Mouse (Mus musculus) heart, embryonic 16.5 days (tissue): ENCODE results near the gene Cnih3. TPM values are rescaled to one million over a fixed set of nuclear protein-coding genes. Genes with fewer than 3 reads are reported as not detected.
A peak's percentile ranks its signal among the peaks of the same experiment; 100 is the strongest.

ENCODE experiments used
- ATAC-seq: fragments of 200-750 bp; cut with Nextera tagmentation; replicated peaks from 2 replicates; pipeline ENCODE4 v1.8.0; 2017; ENCODE audit warnings: moderate number of reproducible peaks; ENCODE audit not compliant: insufficient read depth, low FRiP score; ENCODE audit errors: extremely low read depth
- H3K27ac ChIP-seq: fragments of 300-500 bp; sonication (generic); 2 replicates; pipeline ENCODE4 v1.5.1; 2014; ENCODE audit warnings: mild to moderate bottlenecking, low read length, control low read depth, moderate library complexity
- H3K27me3 ChIP-seq: fragments of 300-500 bp; sonication (generic); 2 replicates; pipeline ENCODE4 v1.6.1; 2014; ENCODE audit warnings: low read length, mixed read lengths; ENCODE audit not compliant: control insufficient read depth, insufficient read depth
- H3K36me3 ChIP-seq: fragments of 300-500 bp; sonication (generic); 2 replicates; pipeline ENCODE4 v1.6.1; 2014; ENCODE audit not compliant: control insufficient read depth, insufficient read depth
- H3K4me1 ChIP-seq: fragments of 300-500 bp; sonication (generic); 2 replicates; pipeline ENCODE4 v1.6.1; 2014; ENCODE audit warnings: low read length, mixed read lengths; ENCODE audit not compliant: control insufficient read depth, insufficient read depth
- H3K4me2 ChIP-seq: fragments of 300-500 bp; sonication (generic); 2 replicates; pipeline ENCODE4 v1.6.1; 2014; ENCODE audit warnings: low read depth, mild to moderate bottlenecking, control low read depth, low read length
- H3K4me3 ChIP-seq: fragments of 300-500 bp; sonication (generic); 2 replicates; pipeline ENCODE4 v1.5.1; 2014; ENCODE audit warnings: mild to moderate bottlenecking, control low read depth, low read length
- H3K9ac ChIP-seq: fragments of 300-500 bp; sonication (generic); 2 replicates; pipeline ENCODE4 v1.6.1; 2014; ENCODE audit warnings: low read length, control low read depth
- H3K9me3 ChIP-seq: fragments of 300-500 bp; sonication (generic); replicated peaks from 2 replicates; pipeline ENCODE4 v1.6.1; 2016; ENCODE audit warnings: low read length; ENCODE audit not compliant: control insufficient read depth
- WGBS: fragments of 180-500 bp; shearing (Covaris S2); extraction: QIAGEN DNeasy Blood & Tissue Kit; methylation state at CpG from one replicate; pipeline ENCODE4 v1.1.7; 2014; 5-methylcytosine and 5-hydroxymethylcytosine counted together
- polyA plus RNA-seq: library from polyadenylated mRNA; unstranded; fragments of >200 nt; fragmentation: Nextera tagmentation; extraction: Ambion mirVana; gene quantifications from 2 replicates; pipeline ENCODE4 v1.2.1, GENCODE M21; 2015

Cnih3 gene
- polyA plus RNA-seq, 1 experiment from 2014 or later: not detected

DNA sequence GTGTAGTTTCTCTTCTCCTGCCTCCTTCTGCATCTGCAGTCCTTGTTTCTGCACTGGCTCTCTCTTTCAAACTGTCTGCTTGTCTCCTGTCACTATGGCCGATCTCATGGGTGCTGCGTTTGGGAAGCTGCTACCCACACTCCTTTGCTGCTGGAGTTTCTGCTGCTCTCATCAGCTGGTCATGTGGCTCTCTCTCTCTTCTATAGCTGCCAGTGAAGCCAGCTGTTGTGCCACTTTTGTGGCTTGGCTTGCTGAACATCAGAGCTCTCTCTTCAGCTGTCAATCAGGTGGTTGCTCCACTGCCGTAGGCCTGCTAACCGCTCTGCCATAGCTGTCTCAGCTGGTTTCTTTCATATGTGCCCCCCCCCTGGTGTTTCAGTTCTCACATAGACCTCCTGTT lies 17.0 kb upstream of the Cnih3 start:
- no peak overlapping the region for H3K27ac ChIP-seq
- no peaks in the 10 kb centered on the region for H3K4me1 ChIP-seq
- no peaks in the 10 kb centered on the region for H3K36me3 ChIP-seq
- no peak overlapping the region for H3K9ac ChIP-seq
- no peak overlapping the region for H3K4me3 ChIP-seq
- WGBS: 75% methylated on average over 4 of the region's 4 CpGs
- H3K4me2 ChIP-seq: no peak overlapping the region
- no peaks in the 10 kb centered on the region for H3K27me3 ChIP-seq
- peaks cover 7% of the 10 kb centered on the region for H3K9me3 ChIP-seq
- 0 out of 2 replicates have a peak, but pooled peaks have one; percentile 16 for ATAC-seq

DNA sequence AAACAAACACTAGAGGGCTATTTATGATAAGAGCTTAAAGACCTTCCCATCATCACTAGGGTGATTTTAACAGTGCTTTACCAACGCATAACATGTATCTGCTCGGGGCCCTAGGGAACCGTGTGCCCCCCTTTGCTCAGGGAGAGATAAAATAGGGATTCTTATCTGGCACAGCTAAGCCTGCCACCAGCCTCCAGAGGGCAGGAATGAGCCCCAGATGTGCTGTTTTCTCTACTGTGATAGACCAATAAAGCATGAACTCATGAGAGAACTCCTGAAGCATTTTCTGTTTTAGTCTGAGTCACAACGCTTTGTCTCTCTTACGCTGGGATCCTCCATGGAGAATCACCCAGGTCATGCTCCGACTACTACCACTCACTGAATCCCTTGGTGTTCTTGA lies 15.6 kb upstream of the Cnih3 start:
- ATAC-seq: no peak
- no peak overlapping the region for H3K4me3 ChIP-seq
- H3K27ac ChIP-seq: no peak overlapping the region
- 87% methylated on average over 6 of the region's 6 CpGs for WGBS
- H3K9me3 ChIP-seq: peaks cover 7% of the 10 kb centered on the region
- no peaks in the 10 kb centered on the region for H3K4me1 ChIP-seq
- no peaks in the 10 kb centered on the region for H3K36me3 ChIP-seq
- H3K27me3 ChIP-seq: no peaks in the 10 kb centered on the region
- no peak overlapping the region for H3K4me2 ChIP-seq
- H3K9ac ChIP-seq: no peak overlapping the region

DNA sequence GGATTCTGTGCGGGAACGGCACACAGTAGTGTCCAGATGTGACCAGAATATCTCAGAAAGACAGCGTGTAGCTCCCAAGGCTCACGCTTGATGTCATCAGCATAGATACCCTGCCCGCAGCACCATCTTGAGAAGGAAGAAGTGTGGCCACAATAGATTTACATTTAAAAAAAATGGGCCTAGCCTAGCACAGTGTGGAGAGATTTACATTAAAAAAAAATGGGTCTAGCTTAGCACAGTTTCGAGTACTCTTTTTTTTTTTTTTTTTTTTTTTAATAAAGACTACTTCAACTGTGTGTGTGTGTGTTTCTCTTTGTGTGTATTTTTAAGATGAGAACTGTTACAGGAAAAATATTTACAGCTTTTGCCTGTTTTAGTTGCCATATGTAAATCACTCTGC lies 13.3 kb upstream of the Cnih3 start:
- Histone ChIP-seq H3K27ac (no peak overlapping the region), H3K27me3 (no peaks in the 10 kb centered on the region), H3K4me3 (no peak overlapping the region), H3K36me3 (no peaks in the 10 kb centered on the region), H3K9ac (no peak overlapping the region), H3K4me1 (no peaks in the 10 kb centered on the region), H3K9me3 (peaks cover 5% of the 10 kb centered on the region; the same call in 1 of the 2 replicates), H3K4me2 (no peak overlapping the region)
- WGBS: 82% methylated on average over 6 of the region's 6 CpGs
- no peak for ATAC-seq

DNA sequence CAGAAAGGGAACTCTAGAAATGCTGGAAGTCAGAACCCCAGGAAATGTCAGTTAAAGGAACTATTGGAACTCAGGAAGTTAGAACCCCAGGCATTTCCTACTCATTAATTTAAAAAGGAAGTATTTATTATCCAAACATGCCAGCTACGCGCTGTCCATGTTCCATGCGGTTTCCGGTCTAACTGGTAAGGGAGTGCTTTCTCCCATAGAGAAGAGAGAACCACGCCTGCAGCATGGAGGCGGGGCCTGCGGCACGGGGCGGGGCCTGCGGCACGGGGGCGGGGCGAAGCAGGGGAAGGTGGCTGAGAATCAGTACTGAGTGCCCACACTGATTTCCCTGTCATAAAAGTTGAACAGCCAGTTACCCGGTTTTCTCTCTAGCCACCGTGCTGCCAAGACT lies 6.9 kb upstream of the Cnih3 start:
- H3K9me3 ChIP-seq: no peaks in the 10 kb centered on the region
- H3K36me3 ChIP-seq: no peaks in the 10 kb centered on the region
- peak; percentile 58; the same call in 1 of the 2 replicates for ATAC-seq
- no peaks in the 10 kb centered on the region for H3K4me1 ChIP-seq
- H3K4me2 ChIP-seq: no peak overlapping the region
- H3K27ac ChIP-seq: no peak overlapping the region
- H3K9ac ChIP-seq: no peak overlapping the region
- peaks cover under 1% of the 10 kb centered on the region; the same call in 1 of the 2 replicates for H3K27me3 ChIP-seq
- H3K4me3 ChIP-seq: no peak overlapping the region
- 25% methylated on average over 15 of the region's 15 CpGs for WGBS

DNA sequence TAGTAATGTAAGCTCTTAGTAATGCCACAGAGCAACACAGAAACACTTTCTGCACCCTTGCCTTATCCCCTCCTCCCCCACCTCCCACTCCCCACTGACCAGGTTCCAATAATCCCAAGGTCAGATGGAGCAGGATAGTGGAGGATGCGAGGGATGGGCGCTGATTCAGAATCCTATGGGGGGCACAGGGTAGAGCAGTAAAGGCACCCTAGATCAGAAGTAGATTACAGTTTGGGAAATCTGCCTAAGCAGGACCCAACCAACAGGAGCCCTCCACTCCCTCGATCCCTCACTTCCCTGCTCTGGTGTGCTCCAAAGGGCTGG lies 423 bp upstream of the Cnih3 start:
- Histone ChIP-seq H3K9me3 (no peaks in the 10 kb centered on the region), H3K4me1 (peaks cover 17% of the 10 kb centered on the region), H3K9ac (peak overlapping the region; percentile 58), H3K27ac (no peak overlapping the region), H3K4me2 (peak overlapping the region; percentile 100), H3K4me3 (peak overlapping the region; percentile 65), H3K36me3 (no peaks in the 10 kb centered on the region), H3K27me3 (peaks cover 41% of the 10 kb centered on the region)
- WGBS: 5% methylated on average over 3 of the region's 3 CpGs
- ATAC-seq: peak; percentile 41

DNA sequence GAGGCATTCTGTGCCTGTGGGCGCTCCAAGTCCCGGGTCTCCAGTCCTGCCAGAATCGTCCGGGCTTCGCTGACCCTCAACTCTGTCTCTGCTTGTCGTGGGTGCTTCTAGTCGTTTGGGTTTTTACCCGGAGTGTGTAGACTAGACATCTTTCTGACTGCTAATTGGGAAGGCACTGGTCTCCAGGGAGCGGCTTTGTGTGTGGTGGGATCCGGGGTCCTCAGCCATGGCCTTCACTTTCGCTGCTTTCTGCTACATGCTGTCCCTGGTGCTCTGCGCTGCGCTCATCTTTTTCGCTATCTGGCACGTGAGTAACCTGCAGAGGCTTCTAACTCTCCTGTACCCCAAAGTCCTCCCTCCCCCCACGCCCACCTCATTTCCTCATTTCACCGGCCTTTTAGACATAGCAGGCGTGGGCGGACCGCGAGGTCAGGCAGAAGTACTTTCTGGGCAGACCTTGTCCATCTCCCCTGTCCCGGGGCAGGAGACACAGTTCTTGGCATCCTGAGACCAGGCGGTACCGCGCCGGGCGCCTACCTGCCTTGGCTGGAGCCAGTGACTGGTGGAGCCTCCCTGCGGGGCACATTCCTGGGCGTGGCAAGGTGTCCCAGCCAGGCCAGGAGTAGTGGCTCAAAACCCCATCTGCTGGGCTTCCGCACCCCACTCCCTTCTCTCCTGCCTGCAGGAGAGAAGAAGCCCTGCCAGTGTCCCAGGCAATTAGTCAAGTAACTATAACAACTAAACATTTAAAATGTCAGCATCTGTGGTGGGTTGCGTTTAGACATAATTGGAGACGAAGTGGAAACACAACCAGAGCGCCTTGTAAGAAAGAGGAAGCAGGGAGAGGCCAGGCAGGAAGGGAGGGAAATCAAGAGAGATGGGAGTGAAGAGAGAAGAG lies 1.0 kb downstream of the Cnih3 start:
- H3K9me3 ChIP-seq: no peaks in the 10 kb centered on the region
- peaks cover 41% of the 10 kb centered on the region for H3K27me3 ChIP-seq
- peak overlapping the region; percentile 58 for H3K9ac ChIP-seq
- H3K4me2 ChIP-seq: peak overlapping the region; percentile 100
- peaks cover 17% of the 10 kb centered on the region for H3K4me1 ChIP-seq
- peak overlapping the region; percentile 65 for H3K4me3 ChIP-seq
- ATAC-seq: no peak
- WGBS: 4% methylated on average over 33 of the region's 33 CpGs
- no peak overlapping the region for H3K27ac ChIP-seq
- H3K36me3 ChIP-seq: no peaks in the 10 kb centered on the region

DNA sequence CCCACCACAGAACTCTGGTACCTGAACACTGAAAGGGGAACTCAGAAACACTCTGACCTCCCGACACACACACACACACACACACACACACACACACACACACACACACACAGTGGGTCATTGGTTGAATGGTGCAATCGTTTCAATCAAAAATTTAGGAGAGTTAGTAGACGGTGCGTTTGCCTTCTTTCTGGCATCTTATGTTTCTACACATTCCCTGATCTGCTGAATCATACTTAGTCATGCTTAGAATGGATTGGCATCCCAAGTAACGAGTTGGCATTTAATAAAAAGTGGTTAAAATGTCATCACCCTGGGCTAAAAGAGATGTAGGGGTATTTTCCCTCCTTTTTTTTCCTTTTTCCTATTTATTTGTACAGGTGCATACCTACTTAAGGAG lies 3.3 kb downstream of the Cnih3 start:
- ATAC-seq: no peak

DNA sequence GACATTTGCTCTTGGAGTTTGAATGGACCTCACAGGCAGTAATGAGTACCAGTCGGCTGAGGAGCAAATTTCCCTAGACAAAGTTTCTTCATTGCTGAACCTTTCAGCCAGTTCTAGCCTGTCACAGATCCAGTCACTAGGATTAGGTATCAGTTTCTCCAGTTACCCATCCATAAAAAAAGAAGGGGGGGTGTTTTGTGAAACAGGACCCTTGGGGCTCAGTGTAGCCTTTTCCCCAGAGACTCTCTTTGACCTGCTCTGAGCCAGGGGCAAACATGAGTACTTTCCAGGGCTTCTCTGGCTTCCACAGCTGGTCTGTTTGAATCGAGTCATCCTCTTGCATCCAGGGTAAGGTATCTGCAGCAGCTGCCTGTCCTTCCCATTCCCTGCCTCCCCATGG lies 5.4 kb downstream of the Cnih3 start:
- 40% methylated on average over 2 of the region's 2 CpGs for WGBS
- H3K27ac ChIP-seq: no peak overlapping the region
- peaks cover 9% of the 10 kb centered on the region for H3K4me1 ChIP-seq
- H3K4me3 ChIP-seq: no peak overlapping the region
- H3K9ac ChIP-seq: no peak overlapping the region
- H3K4me2 ChIP-seq: no peak overlapping the region
- peaks cover 18% of the 10 kb centered on the region for H3K27me3 ChIP-seq
- H3K9me3 ChIP-seq: no peaks in the 10 kb centered on the region
- H3K36me3 ChIP-seq: no peaks in the 10 kb centered on the region
- ATAC-seq: no peak

More for the DNA sequence above, 3.3 kb downstream of the Cnih3 start:
- WGBS: 81% methylated on average over 5 of the region's 5 CpGs
- Histone ChIP-seq H3K36me3 (no peaks in the 10 kb centered on the region), H3K4me1 (peaks cover 17% of the 10 kb centered on the region), H3K9ac (no peak overlapping the region), H3K9me3 (no peaks in the 10 kb centered on the region), H3K4me2 (no peak overlapping the region), H3K4me3 (no peak overlapping the region), H3K27ac (no peak overlapping the region), H3K27me3 (peaks cover 40% of the 10 kb centered on the region)

DNA sequence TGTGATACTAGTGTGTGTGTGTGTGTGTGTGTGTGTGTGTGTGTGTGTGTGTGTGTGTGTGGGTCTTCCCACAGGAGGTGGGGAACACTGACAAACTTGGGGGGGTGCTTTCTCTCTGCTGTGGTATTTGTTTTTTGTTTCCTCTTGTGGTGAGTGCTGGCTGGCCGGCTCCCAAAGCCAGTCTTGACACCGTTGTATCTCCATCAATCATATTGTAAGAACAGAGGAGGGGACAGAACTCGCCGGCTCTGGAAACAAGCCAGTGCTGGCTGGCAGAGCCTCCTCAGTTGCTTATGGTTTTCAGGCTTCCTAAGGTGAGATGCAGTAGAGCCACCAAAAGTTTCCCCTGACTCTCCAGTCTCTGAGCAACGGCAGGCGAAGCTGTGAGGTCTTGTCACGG lies 6.1 kb downstream of the Cnih3 start:
- H3K27ac ChIP-seq: no peak overlapping the region
- H3K4me2 ChIP-seq: no peak overlapping the region
- 41% methylated on average over 7 of the region's 7 CpGs for WGBS
- H3K4me3 ChIP-seq: no peak overlapping the region
- peaks cover under 1% of the 10 kb centered on the region; the same call in 1 of the 2 replicates for H3K9me3 ChIP-seq
- peaks cover 11% of the 10 kb centered on the region for H3K27me3 ChIP-seq
- H3K4me1 ChIP-seq: peaks cover 2% of the 10 kb centered on the region; the same call in 1 of the 2 replicates
- no peaks in the 10 kb centered on the region for H3K36me3 ChIP-seq
- no peak overlapping the region for H3K9ac ChIP-seq
- ATAC-seq: no peak
